Mouse (Mus musculus) monocyte, adult 2 months (primary cell): ENCODE data around the gene Pet117.
"Not testable (repeated sequence)": the region's sequence is repeated elsewhere in the genome, so short reads cannot be mapped to it uniquely, and the experiment has no call there.

ENCODE experiments used
- DNase-seq, 2 experiments: peaks; one replicate each; pipeline ENCODE4 v3.0.0; 2022; ENCODE audit warnings: low spot score in 2 of 2, low read depth in 1 of 2

Pet117 gene

GRCm38 (mm10) chr2:144368400-144369019 lies at the start of gene Pet117, which contains the start of gene Kat14:
Gene Pet117, plus strand, starts transcription at chr2:144368996.
Gene Kat14, plus strand, starts transcription at chr2:144368983.
- peak; percentile 84 to 88 for DNase-seq

DNA sequence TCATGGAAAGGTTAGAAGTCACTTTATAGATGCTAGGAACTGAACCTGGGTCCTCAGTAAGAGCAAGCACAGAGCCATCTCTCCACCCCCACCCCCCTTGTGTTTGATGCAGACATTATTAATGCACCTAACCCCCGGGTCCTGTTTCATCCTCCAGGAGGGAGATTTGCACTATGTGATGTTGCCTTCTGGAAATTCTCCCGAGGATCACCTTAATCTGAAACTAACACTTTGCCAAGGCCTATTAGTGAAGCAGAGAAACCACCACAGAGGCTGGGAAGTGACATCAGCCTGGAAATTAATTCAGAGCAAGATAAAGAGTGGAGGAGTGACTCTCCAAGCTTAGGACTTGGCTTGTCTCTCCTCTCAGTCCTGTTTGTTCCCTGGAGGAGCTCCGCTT lies 44.6 kb upstream of the Pet117 start:
- no peak for DNase-seq

DNA sequence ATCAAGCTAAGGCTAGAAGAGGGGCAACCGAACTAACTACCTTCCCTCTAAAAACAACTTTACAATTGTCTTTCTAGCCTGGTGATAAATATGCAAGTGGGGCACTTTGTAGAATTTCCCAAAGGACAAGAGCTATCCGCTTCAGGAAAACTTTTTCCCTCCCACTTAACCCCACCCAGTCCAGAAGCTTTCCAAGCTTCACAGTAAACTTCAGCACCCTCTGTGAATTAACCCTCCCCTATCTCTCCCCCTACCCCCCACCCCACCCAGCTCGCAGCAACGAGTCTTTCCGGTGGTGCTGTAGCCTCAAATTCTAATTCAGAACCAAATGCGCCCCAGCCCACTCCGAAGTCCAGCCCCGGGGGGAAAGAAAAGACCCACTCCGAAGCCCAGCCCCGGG lies 39.3 kb upstream of the Pet117 start:
- DNase-seq = no peak

- no peak for DNase-seq
These were observed 38.9 kb upstream of the Pet117 start for GRCm38 (mm10) chr2:144329937-144330336.

GRCm38 (mm10) chr2:144330352-144330959 lies 38.3 kb upstream of the Pet117 start:
- DNase-seq = no peak

GRCm38 (mm10) chr2:144330960-144331371 lies 37.8 kb upstream of the Pet117 start:
- DNase-seq = no peak

DNA sequence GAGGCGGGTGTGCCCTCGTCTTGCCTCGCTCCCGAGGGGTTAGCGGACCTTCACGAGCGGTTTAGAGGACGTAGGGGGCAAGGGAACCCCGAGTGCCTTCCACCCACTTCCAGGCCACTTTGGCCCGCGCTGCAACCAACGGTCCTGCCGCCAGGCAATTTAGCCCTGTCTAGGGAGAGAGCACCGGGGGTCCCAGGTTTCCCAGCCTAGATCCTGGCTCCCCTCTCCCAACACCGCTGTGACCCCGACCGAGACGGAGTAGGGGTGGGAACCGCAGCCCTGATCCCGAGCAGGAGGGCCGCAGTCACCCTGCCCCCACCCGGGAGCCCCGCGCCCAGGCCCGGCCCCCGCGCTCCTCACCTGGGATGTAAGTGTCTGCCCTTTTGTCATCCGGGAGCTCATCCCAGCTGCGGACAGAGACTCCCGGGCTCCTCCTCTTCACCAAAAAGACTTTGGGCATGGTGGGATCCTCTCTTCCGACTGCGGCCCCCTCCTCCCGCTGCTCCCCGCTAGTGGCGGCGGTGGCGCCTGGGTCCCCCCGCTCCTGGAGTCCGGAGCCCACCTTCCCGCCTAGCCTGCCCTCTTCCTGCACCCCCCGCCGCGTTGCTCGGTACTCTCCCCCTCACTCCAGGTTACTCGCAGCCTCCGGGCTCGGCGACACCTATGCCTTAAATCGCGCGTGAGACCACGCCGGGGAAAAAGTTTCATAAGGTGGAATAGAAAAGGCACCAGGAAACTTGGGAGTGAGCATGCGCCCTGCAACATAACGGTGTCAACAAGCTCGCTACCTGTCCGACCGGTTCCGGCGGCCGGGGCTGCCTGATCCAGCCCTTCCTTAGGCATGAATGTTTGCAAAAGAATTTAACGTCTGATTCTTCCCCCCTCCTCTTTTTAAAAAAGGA lies 37.1 kb upstream of the Pet117 start, which contains the start of gene Ovol2:
Gene Ovol2 (minus strand): TSS at position 746 of the 902 bp plus-strand sequence.
- no peak for DNase-seq

GRCm38 (mm10) chr2:144332486-144332885 lies 36.3 kb upstream of the Pet117 start:
- DNase-seq = no peak

GRCm38 (mm10) chr2:144333138-144333842 lies 35.5 kb upstream of the Pet117 start:
- DNase-seq = no peak

DNA sequence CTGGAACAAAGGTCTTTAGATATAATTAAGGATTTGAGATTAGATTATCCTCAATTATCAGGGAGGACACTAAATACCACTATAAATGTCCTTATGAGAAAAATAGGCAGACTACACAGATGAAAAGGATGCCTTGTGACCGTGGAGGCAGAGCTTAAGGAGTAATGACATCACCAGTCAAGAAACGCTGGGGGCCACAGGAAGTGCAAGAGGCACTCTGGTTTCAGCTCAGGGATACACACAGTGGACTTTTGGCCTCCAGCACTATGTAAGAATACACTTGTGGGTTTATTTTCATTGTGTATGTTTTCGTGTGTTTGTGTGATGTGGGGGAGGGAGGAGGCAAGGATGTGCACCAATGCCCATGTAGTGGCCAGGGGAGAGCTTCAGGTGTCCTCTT lies 31.6 kb upstream of the Pet117 start:
- no peak for DNase-seq

GRCm38 (mm10) chr2:144337701-144338100 lies 31.1 kb upstream of the Pet117 start:
- DNase-seq = no peak

DNA sequence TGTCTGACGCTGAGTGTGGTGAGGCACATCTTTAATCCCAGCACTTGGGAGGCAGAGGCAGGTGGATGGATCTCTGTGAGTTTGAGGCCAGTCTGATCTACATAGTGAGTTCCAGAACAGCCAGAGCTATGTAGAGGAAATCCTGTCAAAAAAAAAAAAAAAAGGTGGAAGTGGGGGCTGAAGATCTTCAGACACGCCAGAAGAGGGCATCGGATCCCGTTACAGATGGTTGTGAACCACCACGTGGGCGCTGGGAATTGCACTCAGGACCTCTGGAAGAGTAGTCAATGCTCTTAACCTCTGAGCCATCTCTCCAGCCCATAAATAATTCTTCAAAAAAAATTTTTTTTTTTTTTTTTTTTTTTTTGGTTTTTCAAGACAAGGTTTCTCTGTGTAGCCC lies 30.6 kb upstream of the Pet117 start:
- DNase-seq = not testable (repeated sequence)

GRCm38 (mm10) chr2:144343158-144343557 lies 25.6 kb upstream of the Pet117 start:
- no peak for DNase-seq

DNA sequence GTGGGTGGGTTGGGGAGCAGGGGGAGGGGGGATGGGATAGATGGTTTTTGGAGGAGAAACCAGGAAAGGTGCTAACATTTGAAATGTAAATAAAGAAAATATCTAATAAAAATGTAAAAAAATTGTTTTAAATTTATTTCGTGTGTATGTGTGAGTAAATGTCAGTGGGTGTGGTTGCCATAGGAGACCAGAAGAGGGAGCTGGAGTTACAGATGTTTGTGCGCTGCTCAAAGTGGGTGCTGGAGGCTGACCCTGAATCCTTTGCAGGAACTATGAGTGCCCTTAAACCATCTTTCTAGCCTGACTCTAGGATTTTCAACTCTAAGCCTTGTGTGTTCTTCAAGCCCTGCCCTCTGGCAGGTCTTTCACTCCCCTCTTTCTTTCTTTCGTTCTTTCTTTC lies 20.3 kb upstream of the Pet117 start:
- DNase-seq = no peak

- no peak for DNase-seq
These were observed 16.0 kb upstream of the Pet117 start for GRCm38 (mm10) chr2:144352843-144353242.

DNA sequence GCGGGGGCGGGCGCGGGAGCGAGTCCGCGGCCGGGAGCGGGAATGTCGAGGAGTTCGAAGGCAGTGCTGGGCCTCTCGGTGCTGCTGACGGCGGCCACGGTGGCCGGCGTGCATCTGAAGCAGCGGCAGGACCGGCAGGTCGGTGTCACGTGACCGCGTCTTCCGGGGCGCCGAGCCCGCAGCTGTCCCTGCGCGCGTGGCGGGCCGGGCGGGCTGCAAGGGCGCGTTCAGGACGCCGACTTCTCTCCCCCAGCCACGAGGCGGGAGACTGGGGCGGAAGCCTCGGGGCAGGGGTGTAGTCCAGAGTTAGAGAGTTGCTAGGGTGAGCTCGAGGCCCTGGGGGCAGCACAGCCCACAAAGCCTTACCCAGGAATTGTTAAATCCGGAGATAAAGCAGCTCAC lies 225 bp downstream of the Pet117 start:
- no peak for DNase-seq

DNA sequence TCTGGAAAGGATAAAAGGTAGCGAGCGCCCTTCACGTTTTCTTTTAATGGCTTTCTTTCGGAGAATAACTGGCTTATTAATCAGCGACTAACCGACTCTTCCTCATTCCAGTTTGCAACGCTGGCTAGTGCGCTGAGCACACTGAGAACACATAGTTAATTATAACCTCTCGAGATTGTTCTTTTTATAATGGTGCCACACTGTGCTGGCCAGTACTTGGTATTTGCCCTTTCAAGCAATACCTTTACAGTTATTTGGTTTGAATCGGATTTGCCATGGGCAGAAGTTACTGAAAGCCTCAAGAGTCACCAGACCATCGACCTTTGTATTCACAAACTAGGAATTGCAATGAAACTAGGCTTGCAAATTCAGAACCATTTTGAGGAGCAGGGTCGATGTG lies 715 bp downstream of the Pet117 start:
- DNase-seq = no peak

DNA sequence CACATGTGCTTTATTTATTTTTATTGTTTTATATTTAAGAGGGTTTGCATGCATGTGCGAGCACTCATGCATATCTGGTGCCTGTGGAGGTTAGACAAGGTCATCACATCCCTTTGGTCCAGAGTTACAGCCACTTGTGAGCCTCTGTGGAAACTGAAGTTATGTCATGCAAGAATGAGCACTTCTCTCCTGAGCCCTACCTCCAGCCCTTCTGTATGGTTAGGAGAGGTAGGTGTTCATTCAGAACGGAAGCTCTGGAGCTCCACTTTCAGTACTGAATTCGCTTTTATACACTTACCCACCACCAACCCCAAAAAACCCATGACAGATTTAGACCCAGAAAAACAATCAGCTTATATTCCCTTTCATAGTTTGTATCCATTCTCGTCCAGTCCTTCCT lies 2.8 kb downstream of the Pet117 start:
- no peak for DNase-seq

DNA sequence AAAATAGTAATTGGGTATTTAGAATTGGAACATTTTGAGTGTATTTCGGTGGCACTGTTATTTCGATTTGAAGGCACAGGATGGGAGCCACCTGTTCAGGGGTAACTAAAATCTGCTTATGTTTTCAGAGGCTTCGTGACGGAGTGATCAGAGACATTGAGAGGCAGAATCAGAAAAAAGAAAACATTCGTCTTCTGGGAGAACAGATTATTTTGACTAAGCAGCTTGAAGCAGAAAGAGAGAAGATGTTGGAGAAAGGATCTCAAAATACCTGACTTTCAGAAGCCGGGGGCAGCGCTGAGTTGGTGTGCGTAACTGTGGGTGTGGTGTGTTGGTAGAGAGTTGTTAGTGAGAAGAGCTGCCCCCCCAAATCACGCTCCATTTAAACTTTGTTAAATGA lies 4.3 kb downstream of the Pet117 start:
- no peak for DNase-seq

DNA sequence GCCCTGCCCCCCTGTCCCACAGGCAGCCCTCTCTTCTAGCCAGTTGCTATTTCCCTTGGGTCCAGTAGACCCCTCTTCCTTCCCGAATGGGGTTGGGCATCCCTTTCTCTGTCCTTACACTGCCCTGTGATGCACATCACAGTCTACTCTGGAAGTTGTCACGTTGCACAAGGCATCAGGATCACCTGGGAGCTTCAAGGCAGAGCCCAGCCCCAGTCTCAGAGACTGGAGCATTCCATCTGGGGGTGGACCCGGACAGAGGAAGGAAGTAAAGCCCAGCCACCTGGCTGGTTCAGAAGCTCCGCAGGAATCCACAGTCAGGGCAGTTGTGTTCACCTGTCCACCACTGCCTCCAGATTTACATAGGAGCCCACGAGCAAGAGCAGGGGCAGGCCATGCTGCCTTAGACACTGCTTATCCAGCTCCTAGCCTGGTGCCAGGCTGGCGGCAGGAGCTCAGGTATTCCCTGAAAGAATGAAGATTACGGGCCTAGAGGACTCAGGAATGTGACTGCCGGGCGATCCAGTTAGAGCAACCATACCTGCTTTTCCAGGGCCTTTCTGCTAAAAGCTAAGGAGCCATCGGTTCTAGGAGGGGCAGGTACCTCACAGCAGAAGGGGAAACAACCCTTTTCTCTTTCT lies 6.4 kb downstream of the Pet117 start:
- no peak for DNase-seq

- no peak for DNase-seq
These were observed 12.5 kb downstream of the Pet117 start for GRCm38 (mm10) chr2:144381293-144381692.
